Mouse (Mus musculus): ENCODE data around the gene Hacl1. TPM values are rescaled to one million over a fixed set of nuclear protein-coding genes. Genes with fewer than 3 reads are reported as not detected.

Gene Hacl1
- polyA plus RNA-seq, 1 experiment from 2014 or later: 13.5 TPM

- ATAC-seq (ENCODE audit: low read depth): no peak
- Histone ChIP-seq H3K4me3 (ENCODE audit: low read depth, low read length) (no peak overlapping the region), H3K27me3 (ENCODE audit: control insufficient read depth, insufficient read depth, low read length) (no peaks in the 10 kb centered on the region), H3K27ac (ENCODE audit: low read depth, low read length) (no peak overlapping the region), H3K9ac (replicated peaks; ENCODE audit: low read depth, low read length) (no peak overlapping the region), H3K4me1 (ENCODE audit: control insufficient read depth, insufficient read depth, low read length) (no peaks in the 10 kb centered on the region), H3K9me3 (ENCODE audit: control insufficient read depth, low read length) (no peaks in the 10 kb centered on the region), H3K4me2 (ENCODE audit: low read depth, low read length) (no peak overlapping the region), H3K36me3 (ENCODE audit: control insufficient read depth, insufficient read depth, low read length) (no peaks in the 10 kb centered on the region)
- 77% methylated on average over 9 of the region's 9 CpGs for WGBS
Observed at GRCm38 (mm10) chr14:31575866-31576265, 65.2 kb downstream of the Hacl1 start.

DNA sequence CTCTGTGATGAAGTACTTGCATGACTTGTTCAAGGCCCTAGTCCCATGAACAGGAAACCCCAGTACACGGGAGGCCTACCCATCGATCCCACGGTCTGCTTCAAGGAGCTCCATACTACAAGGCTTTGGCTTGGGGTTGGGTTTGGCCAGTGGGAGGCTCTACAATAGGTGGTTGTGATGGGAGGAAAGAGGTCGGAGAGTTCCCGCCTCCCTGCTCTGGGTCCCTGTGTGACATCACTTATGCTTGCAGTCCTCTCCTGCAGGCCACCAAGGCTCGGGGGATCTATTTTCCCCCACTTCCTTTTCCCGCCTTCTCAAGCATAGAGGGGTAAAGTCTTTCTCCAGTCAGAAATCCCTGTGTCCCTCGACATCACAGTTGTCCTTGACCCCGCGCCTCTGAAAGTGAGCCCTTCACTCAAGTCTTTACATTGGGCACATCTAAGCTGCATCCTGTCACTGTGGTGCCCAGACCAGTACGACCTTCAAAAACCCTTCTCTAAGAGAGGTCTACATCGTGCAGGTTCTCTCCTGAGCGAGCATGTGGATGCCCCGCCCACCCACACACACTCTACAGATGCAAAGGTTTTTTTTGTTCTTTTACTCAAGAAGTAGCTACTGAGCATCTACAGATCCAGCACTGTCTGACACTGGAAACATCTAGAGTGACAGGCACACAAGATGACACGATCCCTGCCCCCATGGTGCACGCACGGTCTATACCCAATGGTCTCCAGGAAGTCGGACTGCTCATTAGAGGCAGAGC, 66.0 kb downstream of the Hacl1 start:
- Histone ChIP-seq H3K36me3 (ENCODE audit: control insufficient read depth, insufficient read depth, low read length) (no peaks in the 10 kb centered on the region), H3K4me3 (ENCODE audit: low read depth, low read length) (no peak overlapping the region), H3K27ac (ENCODE audit: low read depth, low read length) (no peak overlapping the region), H3K9me3 (ENCODE audit: control insufficient read depth, low read length) (no peaks in the 10 kb centered on the region), H3K4me2 (ENCODE audit: low read depth, low read length) (no peak overlapping the region), H3K4me1 (ENCODE audit: control insufficient read depth, insufficient read depth, low read length) (no peaks in the 10 kb centered on the region), H3K27me3 (ENCODE audit: control insufficient read depth, insufficient read depth, low read length) (no peaks in the 10 kb centered on the region), H3K9ac (replicated peaks; ENCODE audit: low read depth, low read length) (no peak overlapping the region)
- ATAC-seq (ENCODE audit: low read depth): no peak
- WGBS: 93% methylated on average over 18 of the region's 18 CpGs

GRCm38 (mm10) chr14:31572561-31573175, 68.4 kb downstream of the Hacl1 start:
- H3K36me3 ChIP-seq (ENCODE audit: control insufficient read depth, insufficient read depth, low read length): no peaks in the 10 kb centered on the region
- H3K4me3 ChIP-seq (ENCODE audit: low read depth, low read length): no peak overlapping the region
- H3K27ac ChIP-seq (ENCODE audit: low read depth, low read length): no peak overlapping the region
- H3K9ac ChIP-seq (replicated peaks; ENCODE audit: low read depth, low read length): no peak overlapping the region
- H3K4me2 ChIP-seq (ENCODE audit: low read depth, low read length): no peak overlapping the region
- no peaks in the 10 kb centered on the region for H3K9me3 ChIP-seq (ENCODE audit: control insufficient read depth, low read length)
- ATAC-seq (ENCODE audit: low read depth): no peak
- H3K4me1 ChIP-seq (ENCODE audit: control insufficient read depth, insufficient read depth, low read length): no peaks in the 10 kb centered on the region
- H3K27me3 ChIP-seq (ENCODE audit: control insufficient read depth, insufficient read depth, low read length): no peaks in the 10 kb centered on the region
- WGBS: 69% methylated on average over 9 of the region's 9 CpGs

DNA sequence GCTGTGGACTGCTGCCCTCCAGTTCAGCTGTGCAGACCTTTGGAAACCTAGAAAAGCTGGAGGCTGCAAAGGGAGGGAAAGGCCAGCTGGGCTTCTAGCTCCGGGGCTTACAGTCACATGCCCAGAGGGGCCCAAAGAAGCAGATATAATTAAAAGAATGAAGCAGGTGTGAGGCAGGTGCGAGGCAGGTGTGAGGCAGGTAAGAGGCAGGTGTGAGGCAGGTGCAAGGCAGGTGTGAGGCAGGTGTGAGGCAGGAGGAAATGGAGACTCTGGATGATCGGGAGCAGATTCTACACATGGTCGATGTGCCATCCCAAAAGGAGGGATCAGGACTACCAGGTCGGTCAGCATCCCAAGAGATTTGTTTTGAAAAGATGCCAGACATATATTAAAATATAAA, 69.7 kb downstream of the Hacl1 start:
- H3K27me3 ChIP-seq (ENCODE audit: control insufficient read depth, insufficient read depth, low read length): no peaks in the 10 kb centered on the region
- no peak overlapping the region for H3K9ac ChIP-seq (replicated peaks; ENCODE audit: low read depth, low read length)
- H3K27ac ChIP-seq (ENCODE audit: low read depth, low read length): no peak overlapping the region
- whole genome bisulfite sequencing: 92% methylated on average over 5 of the region's 5 CpGs
- H3K4me2 ChIP-seq (ENCODE audit: low read depth, low read length): no peak overlapping the region
- ATAC-seq (ENCODE audit: low read depth): no peak
- H3K9me3 ChIP-seq (ENCODE audit: control insufficient read depth, low read length): no peaks in the 10 kb centered on the region
- no peak overlapping the region for H3K4me3 ChIP-seq (ENCODE audit: low read depth, low read length)
- H3K36me3 ChIP-seq (ENCODE audit: control insufficient read depth, insufficient read depth, low read length): no peaks in the 10 kb centered on the region
- no peaks in the 10 kb centered on the region for H3K4me1 ChIP-seq (ENCODE audit: control insufficient read depth, insufficient read depth, low read length)

GRCm38 (mm10) chr14:31570131-31570951, 70.7 kb downstream of the Hacl1 start:
- no peak for ATAC-seq (ENCODE audit: low read depth)
- 75% methylated on average over 6 of the region's 6 CpGs for WGBS

DNA sequence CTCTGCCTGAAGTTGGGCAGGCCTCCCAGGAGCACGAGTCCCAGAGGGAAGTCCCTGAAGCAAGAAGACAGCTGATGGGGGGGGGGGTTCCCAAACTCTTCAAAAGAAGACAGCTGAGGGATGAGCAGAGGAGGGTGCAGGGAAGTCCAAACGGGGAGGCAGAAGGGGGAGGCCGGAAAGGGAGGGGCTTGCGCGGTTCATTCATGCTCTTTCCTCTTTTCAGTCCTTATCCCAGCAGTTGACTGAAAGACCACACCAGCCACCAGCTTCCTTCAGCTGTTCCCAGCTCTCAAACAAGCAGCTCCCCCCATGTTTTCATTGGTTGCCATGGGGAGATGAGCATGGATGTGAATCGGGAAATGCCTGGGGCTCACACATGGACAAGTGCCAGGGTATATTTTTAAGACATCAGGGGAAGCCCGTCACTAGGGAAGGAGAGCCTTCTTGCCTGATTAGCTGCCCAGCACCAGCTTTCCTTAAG, 71.9 kb downstream of the Hacl1 start:
- 46% methylated on average over 7 of the region's 7 CpGs for WGBS

More at GRCm38 (mm10) chr14:31570131-31570951, 70.7 kb downstream of the Hacl1 start:
- Histone ChIP-seq H3K27ac (ENCODE audit: low read depth, low read length) (no peak overlapping the region), H3K4me3 (ENCODE audit: low read depth, low read length) (no peak overlapping the region), H3K36me3 (ENCODE audit: control insufficient read depth, insufficient read depth, low read length) (no peaks in the 10 kb centered on the region), H3K9me3 (ENCODE audit: control insufficient read depth, low read length) (no peaks in the 10 kb centered on the region), H3K27me3 (ENCODE audit: control insufficient read depth, insufficient read depth, low read length) (no peaks in the 10 kb centered on the region), H3K9ac (replicated peaks; ENCODE audit: low read depth, low read length) (no peak overlapping the region), H3K4me2 (ENCODE audit: low read depth, low read length) (no peak overlapping the region), H3K4me1 (ENCODE audit: control insufficient read depth, insufficient read depth, low read length) (no peaks in the 10 kb centered on the region)

GRCm38 (mm10) chr14:31565478-31566212, 75.4 kb downstream of the Hacl1 start:
- Histone ChIP-seq H3K4me1 (ENCODE audit: control insufficient read depth, insufficient read depth, low read length) (no peaks in the 10 kb centered on the region), H3K9ac (replicated peaks; ENCODE audit: low read depth, low read length) (no peak overlapping the region), H3K27me3 (ENCODE audit: control insufficient read depth, insufficient read depth, low read length) (no peaks in the 10 kb centered on the region), H3K27ac (ENCODE audit: low read depth, low read length) (no peak overlapping the region), H3K4me3 (ENCODE audit: low read depth, low read length) (no peak overlapping the region), H3K36me3 (ENCODE audit: control insufficient read depth, insufficient read depth, low read length) (no peaks in the 10 kb centered on the region), H3K9me3 (ENCODE audit: control insufficient read depth, low read length) (no peaks in the 10 kb centered on the region), H3K4me2 (ENCODE audit: low read depth, low read length) (no peak overlapping the region)
- 78% methylated on average over 9 of the region's 9 CpGs for WGBS
- ATAC-seq (ENCODE audit: low read depth): no peak

More for the DNA sequence above, 71.9 kb downstream of the Hacl1 start:
- H3K4me3 ChIP-seq (ENCODE audit: low read depth, low read length): no peak overlapping the region
- ATAC-seq (ENCODE audit: low read depth): peak; percentile 24; the same call in 1 of the 2 replicates
- H3K27ac ChIP-seq (ENCODE audit: low read depth, low read length): no peak overlapping the region
- H3K36me3 ChIP-seq (ENCODE audit: control insufficient read depth, insufficient read depth, low read length): no peaks in the 10 kb centered on the region
- H3K4me1 ChIP-seq (ENCODE audit: control insufficient read depth, insufficient read depth, low read length): no peaks in the 10 kb centered on the region
- H3K27me3 ChIP-seq (ENCODE audit: control insufficient read depth, insufficient read depth, low read length): no peaks in the 10 kb centered on the region
- no peak overlapping the region for H3K4me2 ChIP-seq (ENCODE audit: low read depth, low read length)
- H3K9ac ChIP-seq (replicated peaks; ENCODE audit: low read depth, low read length): no peak overlapping the region
- no peaks in the 10 kb centered on the region for H3K9me3 ChIP-seq (ENCODE audit: control insufficient read depth, low read length)

DNA sequence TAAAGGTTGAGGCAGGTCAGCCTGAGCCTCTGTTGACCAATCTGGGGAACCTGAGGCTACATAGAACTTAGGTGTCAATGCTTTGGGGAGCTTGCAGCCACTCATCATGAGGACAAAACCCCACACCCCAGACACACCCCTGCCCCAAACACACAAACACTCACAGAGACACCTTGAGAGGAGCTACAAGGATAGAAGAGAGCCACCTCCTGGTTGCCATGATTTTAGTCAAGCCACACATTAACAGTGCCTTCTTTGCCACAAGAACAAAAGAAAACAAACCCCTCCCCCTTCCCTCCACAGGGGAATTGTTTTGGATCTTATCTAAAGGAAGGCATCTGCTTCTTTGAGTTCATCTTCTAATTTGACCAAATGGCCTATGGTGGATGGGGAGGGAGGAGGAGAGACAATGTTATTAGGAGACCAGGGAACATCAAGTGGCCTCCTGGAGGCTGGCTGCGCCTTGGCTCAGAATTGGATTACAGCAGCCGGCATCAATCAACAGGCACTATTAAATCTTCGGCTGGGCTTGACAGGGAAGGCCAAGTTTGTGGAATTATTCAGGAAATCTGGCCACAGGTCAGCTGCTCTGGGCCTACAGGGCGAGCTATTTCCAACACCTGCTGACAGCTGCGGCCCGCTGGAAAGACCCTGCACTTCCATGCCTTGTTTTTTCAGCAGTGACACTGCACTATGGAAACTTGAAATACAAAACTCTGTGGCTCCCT, 76.5 kb downstream of the Hacl1 start:
- Histone ChIP-seq H3K4me1 (ENCODE audit: control insufficient read depth, insufficient read depth, low read length) (no peaks in the 10 kb centered on the region), H3K9me3 (ENCODE audit: control insufficient read depth, low read length) (no peaks in the 10 kb centered on the region)
- WGBS: 45% methylated on average over 6 of the region's 6 CpGs

More for the DNA sequence above, 76.5 kb downstream of the Hacl1 start:
- H3K4me2 ChIP-seq (ENCODE audit: low read depth, low read length): no peak overlapping the region
- H3K9ac ChIP-seq (replicated peaks; ENCODE audit: low read depth, low read length): no peak overlapping the region
- no peak for ATAC-seq (ENCODE audit: low read depth)
- H3K27ac ChIP-seq (ENCODE audit: low read depth, low read length): no peak overlapping the region
- H3K4me3 ChIP-seq (ENCODE audit: low read depth, low read length): no peak overlapping the region
- H3K36me3 ChIP-seq (ENCODE audit: control insufficient read depth, insufficient read depth, low read length): no peaks in the 10 kb centered on the region
- H3K27me3 ChIP-seq (ENCODE audit: control insufficient read depth, insufficient read depth, low read length): no peaks in the 10 kb centered on the region
